ENCODE assay signal across 21 mouse cellular contexts in genomic region chr15:97809206-97809605, GRCm38 (mm10). TPM values are rescaled to one million over a fixed set of nuclear protein-coding genes. Genes with fewer than 3 reads are reported as not detected.
"Had no signal": no experiment of that assay in that cellular context is flagged by ENCODE, and none has a peak within 500 bp of the region (broad histone marks: within the 10 kb centered on the region; RNA-seq: fewer than 3 reads in every experiment).

No protein-coding gene starts in this region.

- H3K27me3 ChIP-seq: heart, embryonic 12.5 days; heart, embryonic 13.5 days; heart, embryonic 15.5 days; hindbrain, embryonic 12.5 days; hindbrain, embryonic 13.5 days; hindbrain, embryonic 15.5 days; intestine, embryonic 15.5 days; kidney, embryonic 15.5 days had no signal

- H3K9ac ChIP-seq: heart, embryonic 12.5 days; heart, embryonic 13.5 days; heart, embryonic 15.5 days; hindbrain, embryonic 12.5 days; hindbrain, embryonic 13.5 days; hindbrain, embryonic 14.5 days; hindbrain, embryonic 15.5 days; intestine, embryonic 15.5 days; kidney, embryonic 15.5 days had no signal

- H3K9me3 ChIP-seq: heart, embryonic 12.5 days; heart, embryonic 13.5 days; heart, embryonic 15.5 days; hindbrain, embryonic 10.5 days; hindbrain, embryonic 12.5 days; hindbrain, embryonic 13.5 days; hindbrain, embryonic 15.5 days; intestine, embryonic 15.5 days; kidney, embryonic 15.5 days had no signal

- DNase-seq: heart, postnatal 36 days; layer of hippocampus, adult 9-11 months; layer of hippocampus, postnatal 36 days had no signal

- H3K4me3 ChIP-seq: heart, embryonic 12.5 days; heart, embryonic 13.5 days; heart, embryonic 15.5 days; hindbrain, embryonic 10.5 days; hindbrain, embryonic 12.5 days; hindbrain, embryonic 13.5 days; hindbrain, embryonic 15.5 days; intestine, embryonic 15.5 days; kidney, embryonic 15.5 days; layer of hippocampus, adult 2 months; left cerebral cortex, adult 2 months had no signal

- ATAC-seq: hindbrain, embryonic 16.5 days; hindbrain, postnatal 0 days; inflammation-experienced regulatory T-cells, adult 6 months; intestine, embryonic 15.5 days; intestine, embryonic 16.5 days; intestine, postnatal 0 days had no signal

- H3K4me2 ChIP-seq: heart, embryonic 12.5 days; heart, embryonic 13.5 days; heart, embryonic 15.5 days; hindbrain, embryonic 12.5 days; hindbrain, embryonic 13.5 days; hindbrain, embryonic 14.5 days; hindbrain, embryonic 15.5 days; intestine, embryonic 15.5 days; kidney, embryonic 15.5 days had no signal

- H3K27ac ChIP-seq: heart, embryonic 13.5 days; heart, embryonic 15.5 days; hindbrain, embryonic 12.5 days; hindbrain, embryonic 13.5 days; hindbrain, embryonic 14.5 days; hindbrain, embryonic 15.5 days; hindbrain, postnatal 0 days; intestine, embryonic 15.5 days; kidney, embryonic 15.5 days; kidney, postnatal 0 days; layer of hippocampus, adult 2 months; left cerebral cortex, adult 2 months had no signal

RNA-seq across cellular contexts. Expression of gene Rapgef3, which starts 41.4 kb away (rescaled TPM):
- polyA plus RNA-seq: inflammation-experienced regulatory T-cells, adult 6 months had no signal
